Mouse (Mus musculus): ENCODE measurements at regions not wholly inside any gene's neighbourhood (a gene's known extent, or its start where the extent isn't known, plus 50 kb on each side); places are given as distances from the start of the nearest gene placed in this dataset.

- no peak overlapping the region for H3K9ac ChIP-seq (ENCODE audit: low read length)
- 74% methylated on average over 9 of the region's 9 CpGs for WGBS
- no peak overlapping the region for H3K4me3 ChIP-seq (ENCODE audit: low read length)
- no peak overlapping the region for H3K27ac ChIP-seq (ENCODE audit: low read length)
- peaks cover 16% of the 10 kb centered on the region for H3K4me1 ChIP-seq (replicated peaks; ENCODE audit: control insufficient read depth, insufficient read depth, low read length)
- H3K36me3 ChIP-seq (ENCODE audit: control insufficient read depth, insufficient read depth, low read length), result no peaks in the 10 kb centered on the region
- no peak for ATAC-seq (ENCODE audit: low read depth)
- no peaks in the 10 kb centered on the region for H3K9me3 ChIP-seq (ENCODE audit: control insufficient read depth, low read length)
- H3K27me3 ChIP-seq (ENCODE audit: control insufficient read depth, insufficient read depth, low read depth, low read length), result no peaks in the 10 kb centered on the region
- no peak overlapping the region for H3K4me2 ChIP-seq (ENCODE audit: low read depth, low read length)
Measured at GRCm38 (mm10) chr12:112336691-112337295, 152.5 kb upstream of the A530016L24Rik start.

GRCm38 (mm10) chr12:112337443-112337842, 151.8 kb upstream of the A530016L24Rik start:
- WGBS, result 73% methylated on average over 11 of the region's 11 CpGs
- peaks cover 16% of the 10 kb centered on the region for H3K4me1 ChIP-seq (replicated peaks; ENCODE audit: control insufficient read depth, insufficient read depth, low read length)
- no peak overlapping the region for H3K27ac ChIP-seq (ENCODE audit: low read length)
- no peak for ATAC-seq (ENCODE audit: low read depth)
- no peak overlapping the region for H3K9ac ChIP-seq (ENCODE audit: low read length)
- no peaks in the 10 kb centered on the region for H3K27me3 ChIP-seq (ENCODE audit: control insufficient read depth, insufficient read depth, low read depth, low read length)
- no peak overlapping the region for H3K4me3 ChIP-seq (ENCODE audit: low read length)
- H3K4me2 ChIP-seq (ENCODE audit: low read depth, low read length), result no peak overlapping the region
- H3K9me3 ChIP-seq (ENCODE audit: control insufficient read depth, low read length), result no peaks in the 10 kb centered on the region
- H3K36me3 ChIP-seq (ENCODE audit: control insufficient read depth, insufficient read depth, low read length), result no peaks in the 10 kb centered on the region

- WGBS, result 76% methylated on average over 15 of the region's 15 CpGs
- H3K4me1 ChIP-seq (replicated peaks; ENCODE audit: control insufficient read depth, insufficient read depth, low read length), result peaks cover 15% of the 10 kb centered on the region
- no peak for ATAC-seq (ENCODE audit: low read depth)
- no peak overlapping the region for H3K4me3 ChIP-seq (ENCODE audit: low read length)
- no peak overlapping the region for H3K4me2 ChIP-seq (ENCODE audit: low read depth, low read length)
- H3K36me3 ChIP-seq (ENCODE audit: control insufficient read depth, insufficient read depth, low read length), result no peaks in the 10 kb centered on the region
- no peaks in the 10 kb centered on the region for H3K27me3 ChIP-seq (ENCODE audit: control insufficient read depth, insufficient read depth, low read depth, low read length)
- no peaks in the 10 kb centered on the region for H3K9me3 ChIP-seq (ENCODE audit: control insufficient read depth, low read length)
- H3K9ac ChIP-seq (ENCODE audit: low read length), result no peak overlapping the region
- no peak overlapping the region for H3K27ac ChIP-seq (ENCODE audit: low read length)
Measured at GRCm38 (mm10) chr12:112338976-112339375, 150.3 kb upstream of the A530016L24Rik start.

GRCm38 (mm10) chr12:112339481-112340179, 149.6 kb upstream of the A530016L24Rik start:
- H3K4me1 ChIP-seq (replicated peaks; ENCODE audit: control insufficient read depth, insufficient read depth, low read length), result peaks cover 10% of the 10 kb centered on the region

GRCm38 (mm10) chr12:112340248-112340647, 149.0 kb upstream of the A530016L24Rik start:
- Histone ChIP-seq H3K27ac (ENCODE audit: low read length) (no peak overlapping the region), H3K27me3 (ENCODE audit: control insufficient read depth, insufficient read depth, low read depth, low read length) (no peaks in the 10 kb centered on the region), H3K4me2 (ENCODE audit: low read depth, low read length) (no peak overlapping the region), H3K4me1 (replicated peaks; ENCODE audit: control insufficient read depth, insufficient read depth, low read length) (peaks cover 10% of the 10 kb centered on the region), H3K9me3 (ENCODE audit: control insufficient read depth, low read length) (no peaks in the 10 kb centered on the region), H3K36me3 (ENCODE audit: control insufficient read depth, insufficient read depth, low read length) (no peaks in the 10 kb centered on the region), H3K9ac (ENCODE audit: low read length) (no peak overlapping the region), H3K4me3 (ENCODE audit: low read length) (no peak overlapping the region)
- no peak for ATAC-seq (ENCODE audit: low read depth)
- 45% methylated on average over 5 of the region's 5 CpGs for WGBS

More at GRCm38 (mm10) chr12:112339481-112340179, 149.6 kb upstream of the A530016L24Rik start:
- no peak overlapping the region for H3K27ac ChIP-seq (ENCODE audit: low read length)
- no peak overlapping the region for H3K4me3 ChIP-seq (ENCODE audit: low read length)
- no peak overlapping the region for H3K9ac ChIP-seq (ENCODE audit: low read length)
- no peaks in the 10 kb centered on the region for H3K36me3 ChIP-seq (ENCODE audit: control insufficient read depth, insufficient read depth, low read length)
- H3K4me2 ChIP-seq (ENCODE audit: low read depth, low read length), result no peak overlapping the region
- 54% methylated on average over 11 of the region's 11 CpGs for WGBS
- ATAC-seq (ENCODE audit: low read depth), result peak; percentile 43
- no peaks in the 10 kb centered on the region for H3K9me3 ChIP-seq (ENCODE audit: control insufficient read depth, low read length)
- H3K27me3 ChIP-seq (ENCODE audit: control insufficient read depth, insufficient read depth, low read depth, low read length), result no peaks in the 10 kb centered on the region

GRCm38 (mm10) chr12:112341726-112342469, 147.3 kb upstream of the A530016L24Rik start:
- Histone ChIP-seq H3K4me2 (ENCODE audit: low read depth, low read length) (no peak overlapping the region), H3K9me3 (ENCODE audit: control insufficient read depth, low read length) (no peaks in the 10 kb centered on the region), H3K4me3 (ENCODE audit: low read length) (no peak overlapping the region), H3K27me3 (ENCODE audit: control insufficient read depth, insufficient read depth, low read depth, low read length) (no peaks in the 10 kb centered on the region), H3K36me3 (ENCODE audit: control insufficient read depth, insufficient read depth, low read length) (no peaks in the 10 kb centered on the region), H3K27ac (ENCODE audit: low read length) (no peak overlapping the region), H3K4me1 (replicated peaks; ENCODE audit: control insufficient read depth, insufficient read depth, low read length) (peaks cover 10% of the 10 kb centered on the region), H3K9ac (ENCODE audit: low read length) (no peak overlapping the region)
- WGBS, result 57% methylated on average over 8 of the region's 8 CpGs
- no peak for ATAC-seq (ENCODE audit: low read depth)

- H3K9ac ChIP-seq (ENCODE audit: low read length), result no peak overlapping the region
- H3K4me2 ChIP-seq (ENCODE audit: low read depth, low read length), result no peak overlapping the region
- no peaks in the 10 kb centered on the region for H3K27me3 ChIP-seq (ENCODE audit: control insufficient read depth, insufficient read depth, low read depth, low read length)
- H3K9me3 ChIP-seq (ENCODE audit: control insufficient read depth, low read length), result no peaks in the 10 kb centered on the region
- H3K36me3 ChIP-seq (ENCODE audit: control insufficient read depth, insufficient read depth, low read length), result no peaks in the 10 kb centered on the region
- H3K4me3 ChIP-seq (ENCODE audit: low read length), result no peak overlapping the region
- no peak overlapping the region for H3K27ac ChIP-seq (ENCODE audit: low read length)
- peaks cover 10% of the 10 kb centered on the region for H3K4me1 ChIP-seq (replicated peaks; ENCODE audit: control insufficient read depth, insufficient read depth, low read length)
- 77% methylated on average over 3 of the region's 3 CpGs for WGBS
- ATAC-seq (ENCODE audit: low read depth), result no peak
Measured at GRCm38 (mm10) chr12:112343064-112343463, 146.2 kb upstream of the A530016L24Rik start.

GRCm38 (mm10) chr12:112344285-112344684, 145.0 kb upstream of the A530016L24Rik start:
- WGBS, result 45% methylated on average over 10 of the region's 10 CpGs
- Histone ChIP-seq H3K27me3 (ENCODE audit: control insufficient read depth, insufficient read depth, low read depth, low read length) (no peaks in the 10 kb centered on the region), H3K4me2 (ENCODE audit: low read depth, low read length) (no peak overlapping the region), H3K4me1 (replicated peaks; ENCODE audit: control insufficient read depth, insufficient read depth, low read length) (peaks cover 10% of the 10 kb centered on the region), H3K9me3 (ENCODE audit: control insufficient read depth, low read length) (no peaks in the 10 kb centered on the region), H3K36me3 (ENCODE audit: control insufficient read depth, insufficient read depth, low read length) (no peaks in the 10 kb centered on the region), H3K27ac (ENCODE audit: low read length) (no peak overlapping the region), H3K9ac (ENCODE audit: low read length) (peak overlapping the region; percentile 16; the same call in 1 of the 2 replicates), H3K4me3 (ENCODE audit: low read length) (no peak overlapping the region)
- ATAC-seq (ENCODE audit: low read depth), result no peak

- Histone ChIP-seq H3K4me1 (replicated peaks; ENCODE audit: control insufficient read depth, insufficient read depth, low read length) (no peaks in the 10 kb centered on the region; the same call in 1 of the 2 replicates), H3K27me3 (ENCODE audit: control insufficient read depth, insufficient read depth, low read depth, low read length) (no peaks in the 10 kb centered on the region)
- WGBS, result 48% methylated on average over 5 of the region's 5 CpGs
Measured at GRCm38 (mm10) chr12:112345797-112346196, 143.5 kb upstream of the A530016L24Rik start.

More at GRCm38 (mm10) chr12:112345797-112346196, 143.5 kb upstream of the A530016L24Rik start:
- no peak overlapping the region for H3K4me2 ChIP-seq (ENCODE audit: low read depth, low read length)
- H3K9me3 ChIP-seq (ENCODE audit: control insufficient read depth, low read length), result no peaks in the 10 kb centered on the region
- no peaks in the 10 kb centered on the region for H3K36me3 ChIP-seq (ENCODE audit: control insufficient read depth, insufficient read depth, low read length)
- H3K27ac ChIP-seq (ENCODE audit: low read length), result no peak overlapping the region
- ATAC-seq (ENCODE audit: low read depth), result no peak
- H3K4me3 ChIP-seq (ENCODE audit: low read length), result no peak overlapping the region
- no peak overlapping the region for H3K9ac ChIP-seq (ENCODE audit: low read length)

All from lung, embryonic 16.5 days (tissue).